Mouse (Mus musculus): ENCODE data around the gene Whrn. TPM values are rescaled to one million over a fixed set of nuclear protein-coding genes. Genes with fewer than 3 reads are reported as not detected.

Gene Whrn
- total RNA-seq, 2 experiments from 2014 or later = 22.6 to 26.4 TPM

GRCm38 (mm10) chr4:63494967-63495914, 550 bp downstream of the Whrn start:
- DNase-seq (ENCODE audit: low spot score in 2 of 2) = peak; percentile 24 to 25

- no peak for DNase-seq (ENCODE audit: low spot score in 2 of 2)
These were observed 1.3 kb downstream of the Whrn start for GRCm38 (mm10) chr4:63494401-63494966.

DNA sequence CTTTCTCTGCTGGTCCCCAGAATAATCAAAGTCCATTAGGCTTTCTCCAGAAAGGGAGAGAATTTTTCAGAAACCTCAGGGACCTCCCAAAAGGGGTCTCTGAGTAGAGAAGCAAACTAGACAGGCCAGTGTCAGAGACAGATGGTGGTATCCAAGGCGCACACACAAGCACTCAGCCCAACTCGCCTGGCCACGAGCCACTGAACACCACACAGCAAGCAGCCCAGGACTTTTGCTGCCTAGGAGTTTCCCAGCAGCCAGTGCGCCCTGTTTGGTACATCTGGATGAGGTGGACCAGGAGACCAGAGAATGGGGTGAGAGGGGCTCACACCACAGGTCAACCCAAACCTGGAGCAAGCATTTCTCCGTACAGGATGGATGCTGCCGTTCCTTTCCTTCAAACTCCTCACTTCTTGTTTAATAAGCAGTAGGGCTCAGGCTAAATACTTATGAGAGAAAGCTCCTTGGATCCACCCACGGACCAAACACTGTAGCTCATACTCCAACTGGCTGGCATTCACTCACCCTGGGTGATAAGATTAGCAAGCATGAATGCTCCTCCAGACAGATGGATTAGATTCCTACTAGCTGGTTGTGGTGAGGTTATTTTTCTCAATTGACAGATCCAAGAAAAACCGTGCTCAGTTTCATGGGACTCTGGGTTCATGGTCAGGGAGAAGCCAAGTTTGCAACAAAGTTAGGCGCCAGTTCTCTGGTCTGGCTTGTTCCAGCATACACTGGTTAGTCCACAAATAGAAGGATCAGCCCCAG, 2.3 kb downstream of the Whrn start:
- no peak for DNase-seq (ENCODE audit: low spot score in 2 of 2)

DNA sequence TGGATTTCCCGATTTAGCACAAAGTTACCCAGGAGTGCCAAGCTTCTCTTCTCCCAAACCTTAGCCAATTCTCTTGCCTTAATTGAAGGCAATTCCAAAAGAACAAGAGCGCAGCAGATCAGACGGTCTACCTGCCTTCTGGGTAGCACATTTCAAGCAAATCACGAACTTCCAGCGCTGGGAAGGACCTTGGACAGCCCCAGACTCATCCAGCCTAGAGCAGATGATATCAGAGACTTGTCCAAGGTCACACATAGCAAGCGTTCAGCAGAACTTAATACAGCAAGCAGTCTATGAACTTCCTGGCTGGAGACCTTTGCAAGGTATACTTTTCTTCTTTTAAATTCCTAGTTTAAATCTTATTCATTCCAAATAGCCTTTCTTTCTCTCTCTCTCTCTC, 4.3 kb downstream of the Whrn start:
- DNase-seq (ENCODE audit: low spot score in 2 of 2) = no peak

GRCm38 (mm10) chr4:63490146-63490545, 5.6 kb downstream of the Whrn start:
- no peak for DNase-seq (ENCODE audit: low spot score in 2 of 2)

DNA sequence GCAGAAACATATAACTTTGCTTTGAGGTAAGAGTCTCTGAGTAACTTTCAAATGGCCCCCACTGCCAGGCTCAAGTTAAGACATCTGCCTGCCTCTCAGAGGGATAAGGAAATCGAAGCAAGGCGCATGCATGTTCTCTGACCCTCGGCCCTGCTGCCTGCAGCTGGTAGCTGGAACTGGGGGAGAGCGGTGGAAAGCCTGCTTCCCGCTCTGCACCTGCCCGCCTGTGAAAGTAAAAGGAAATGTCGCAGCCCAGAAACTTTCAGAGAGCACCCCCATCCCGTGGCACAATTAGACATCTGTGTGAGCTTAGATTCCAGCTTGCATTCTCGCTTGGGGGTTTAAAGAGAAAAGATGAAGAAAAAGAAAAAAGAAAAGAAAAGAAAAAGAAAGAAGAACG, 6.1 kb downstream of the Whrn start:
- no peak for DNase-seq (ENCODE audit: low spot score in 2 of 2)

GRCm38 (mm10) chr4:63487916-63488315, 7.9 kb downstream of the Whrn start:
- no peak for DNase-seq (ENCODE audit: low spot score in 2 of 2)

DNA sequence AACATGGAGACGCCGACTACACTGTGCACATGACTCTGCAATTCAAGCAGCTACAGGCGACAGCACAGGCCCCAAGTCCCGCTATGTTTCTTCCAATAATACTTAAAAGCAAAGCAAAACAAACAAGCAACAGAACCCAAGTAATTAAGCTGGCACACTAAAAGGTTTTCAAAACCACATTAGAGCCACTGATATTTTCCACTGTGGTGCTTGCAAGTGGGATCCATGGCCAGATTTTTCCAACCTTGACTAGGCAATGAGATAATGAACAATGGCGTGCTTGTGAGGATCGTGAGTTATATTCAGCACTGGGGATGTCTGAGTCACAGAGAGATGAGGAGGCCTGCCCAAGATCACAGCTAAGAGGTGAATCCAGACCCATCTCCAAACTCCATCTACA, 8.5 kb downstream of the Whrn start:
- DNase-seq (ENCODE audit: low spot score in 2 of 2) = no peak

DNA sequence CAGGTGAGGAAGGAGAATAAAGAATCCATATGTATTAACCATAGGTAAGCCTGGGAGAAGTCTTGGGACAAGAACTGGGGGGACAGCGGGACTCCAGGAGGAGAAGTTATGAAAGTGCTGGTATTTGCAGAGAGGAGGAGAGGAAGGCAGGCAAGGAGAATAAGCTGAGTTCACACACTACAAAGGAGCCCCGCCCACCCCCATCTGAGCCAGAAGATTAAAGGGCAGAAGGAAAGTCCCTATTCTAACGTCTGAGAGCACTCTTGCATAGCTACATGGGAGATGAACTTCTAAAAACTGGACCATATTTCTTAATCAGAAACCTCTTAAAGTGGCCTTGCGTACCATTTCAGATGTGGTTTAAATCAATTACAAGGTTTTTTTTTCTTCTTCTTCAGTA, 9.3 kb downstream of the Whrn start:
- no peak for DNase-seq (ENCODE audit: low spot score in 2 of 2)

- no peak for DNase-seq (ENCODE audit: low spot score in 2 of 2)
These were observed 12.1 kb downstream of the Whrn start for GRCm38 (mm10) chr4:63483741-63484140.

DNA sequence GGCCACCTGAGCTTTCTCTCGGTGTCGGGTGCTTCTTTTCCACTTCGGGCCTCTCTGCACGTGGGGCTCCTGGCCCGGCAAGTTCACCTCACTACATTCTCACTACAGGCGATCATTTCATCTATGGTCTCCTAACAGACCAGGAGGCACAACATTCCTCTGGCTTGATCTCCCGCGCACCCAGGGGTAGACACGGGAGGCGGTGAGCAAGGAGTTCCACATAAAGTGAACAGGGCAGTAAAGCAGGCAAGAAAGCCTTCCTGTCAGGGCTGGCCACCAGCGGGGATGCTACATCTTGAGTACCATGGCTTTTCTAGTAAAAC, 15.0 kb downstream of the Whrn start:
- no peak for DNase-seq (ENCODE audit: low spot score in 2 of 2)

DNA sequence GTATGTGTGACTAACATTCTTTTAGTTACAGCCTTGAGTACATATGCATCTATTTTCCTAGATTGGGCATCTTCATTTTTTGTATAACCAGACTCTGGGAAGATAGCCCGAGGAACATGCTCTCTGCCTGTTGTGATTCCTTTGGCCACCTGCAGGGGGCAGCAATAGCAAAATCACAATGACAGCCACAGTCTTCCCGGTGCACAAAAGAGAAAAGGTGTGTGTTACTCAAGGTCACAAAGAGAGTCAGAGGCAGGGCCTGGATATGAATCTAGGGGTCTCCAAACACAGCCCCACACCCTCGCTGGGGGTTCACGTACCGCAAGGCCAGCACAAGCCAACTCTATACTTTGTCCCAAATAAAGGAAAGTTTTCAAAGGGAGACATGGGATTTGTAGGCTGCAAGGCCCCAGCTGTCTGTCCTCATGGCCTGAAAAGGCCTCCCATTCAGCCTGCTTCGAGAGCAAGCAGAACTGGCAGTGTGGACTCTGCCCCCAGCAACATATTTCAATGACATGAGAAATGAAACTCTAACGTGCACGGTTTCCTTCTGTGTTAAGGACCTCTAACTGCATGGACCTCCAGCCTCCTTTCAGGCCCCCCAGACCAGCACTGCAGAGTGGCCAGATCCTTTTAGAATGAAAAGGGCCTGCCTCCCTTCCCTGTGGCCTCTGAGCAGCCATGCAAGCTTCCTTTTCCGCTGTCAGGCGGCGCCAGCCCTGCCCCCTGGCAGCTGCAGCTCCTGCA, 15.5 kb downstream of the Whrn start:
- no peak for DNase-seq (ENCODE audit: low spot score in 2 of 2)

- DNase-seq (ENCODE audit: low spot score in 2 of 2) = no peak
These were observed 17.8 kb downstream of the Whrn start for GRCm38 (mm10) chr4:63478036-63478435.

- no peak for DNase-seq (ENCODE audit: low spot score in 2 of 2)
These were observed 18.9 kb downstream of the Whrn start for GRCm38 (mm10) chr4:63476891-63477290.

DNA sequence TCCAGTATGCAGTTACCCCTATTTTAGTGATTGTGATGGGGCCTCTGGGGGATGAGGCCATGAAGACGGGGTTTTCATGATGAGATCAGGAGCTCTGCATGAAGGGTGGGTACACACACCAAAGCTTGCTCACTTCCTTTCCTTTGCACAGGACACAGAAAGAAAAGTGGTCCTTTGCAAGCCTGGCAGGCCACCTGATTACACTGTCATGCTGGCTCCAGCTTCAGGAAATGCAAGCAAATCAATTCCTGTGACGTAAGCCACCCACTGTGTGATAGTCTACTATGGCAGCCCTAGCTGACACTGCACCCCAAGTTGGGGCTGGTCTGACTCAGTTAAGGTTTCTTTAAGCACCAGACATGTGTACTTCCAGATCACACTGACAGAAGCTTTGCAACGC, 20.6 kb downstream of the Whrn start:
- DNase-seq (ENCODE audit: low spot score in 2 of 2) = no peak

DNA sequence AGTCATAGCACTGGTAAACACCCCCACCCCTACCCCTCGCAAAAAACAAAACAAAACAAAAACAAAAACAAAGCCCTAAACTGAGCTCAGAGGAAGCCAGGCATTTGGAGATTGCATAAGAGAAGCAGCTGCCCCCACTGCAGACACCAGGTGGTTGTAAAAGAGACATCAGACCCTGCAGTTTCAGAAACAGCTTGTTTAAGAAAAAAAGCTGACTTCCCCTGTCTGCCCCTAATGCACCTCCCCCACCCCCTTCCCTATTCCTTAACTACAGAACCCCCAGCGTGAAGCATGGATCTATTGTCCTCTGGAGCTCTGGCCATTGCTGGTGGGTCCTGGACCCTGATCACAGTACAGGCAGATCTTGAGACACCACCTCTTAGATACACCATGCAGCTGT, 21.4 kb downstream of the Whrn start:
- no peak for DNase-seq (ENCODE audit: low spot score in 2 of 2)

DNA sequence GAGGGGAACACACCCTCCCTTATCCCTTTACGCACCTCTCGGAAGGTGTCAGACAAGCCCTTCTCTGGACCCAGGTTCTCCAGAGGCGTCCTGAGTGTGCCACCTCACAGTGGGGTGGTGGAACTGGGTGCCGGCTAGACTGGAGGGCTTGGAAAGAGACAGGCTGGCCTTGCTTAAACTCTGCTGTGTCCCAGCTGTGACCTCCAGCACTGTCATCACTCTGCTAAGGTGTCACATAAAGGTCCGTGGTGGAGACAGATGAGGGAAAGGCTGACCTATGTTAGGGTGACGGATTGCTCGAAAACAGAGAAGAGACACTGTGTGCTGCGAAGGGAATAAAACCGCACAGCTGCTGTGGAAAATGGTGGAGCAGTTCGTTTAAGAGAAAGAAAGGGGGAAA, 28.5 kb downstream of the Whrn start:
- DNase-seq (ENCODE audit: low spot score in 2 of 2) = no peak

DNA sequence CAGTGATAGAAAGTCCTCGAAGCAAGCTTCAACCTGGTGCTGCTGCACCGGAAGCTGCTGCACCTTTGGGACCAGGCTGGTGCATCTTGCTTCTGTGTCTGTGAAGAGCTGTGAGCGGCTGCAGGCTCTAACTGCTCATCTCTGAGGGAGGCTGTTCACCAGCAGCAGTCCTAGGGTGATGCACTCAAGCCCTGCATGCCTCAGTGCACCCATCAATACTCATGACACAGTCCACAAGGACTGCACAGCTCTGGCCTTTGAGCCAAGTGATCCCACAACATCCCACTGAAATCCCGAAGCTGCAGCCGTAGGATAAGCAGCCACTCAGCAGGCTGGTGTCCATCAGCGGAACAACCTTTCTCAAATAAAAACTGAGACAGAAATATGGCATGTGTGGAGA, 29.6 kb downstream of the Whrn start:
- no peak for DNase-seq (ENCODE audit: low spot score in 2 of 2)

DNA sequence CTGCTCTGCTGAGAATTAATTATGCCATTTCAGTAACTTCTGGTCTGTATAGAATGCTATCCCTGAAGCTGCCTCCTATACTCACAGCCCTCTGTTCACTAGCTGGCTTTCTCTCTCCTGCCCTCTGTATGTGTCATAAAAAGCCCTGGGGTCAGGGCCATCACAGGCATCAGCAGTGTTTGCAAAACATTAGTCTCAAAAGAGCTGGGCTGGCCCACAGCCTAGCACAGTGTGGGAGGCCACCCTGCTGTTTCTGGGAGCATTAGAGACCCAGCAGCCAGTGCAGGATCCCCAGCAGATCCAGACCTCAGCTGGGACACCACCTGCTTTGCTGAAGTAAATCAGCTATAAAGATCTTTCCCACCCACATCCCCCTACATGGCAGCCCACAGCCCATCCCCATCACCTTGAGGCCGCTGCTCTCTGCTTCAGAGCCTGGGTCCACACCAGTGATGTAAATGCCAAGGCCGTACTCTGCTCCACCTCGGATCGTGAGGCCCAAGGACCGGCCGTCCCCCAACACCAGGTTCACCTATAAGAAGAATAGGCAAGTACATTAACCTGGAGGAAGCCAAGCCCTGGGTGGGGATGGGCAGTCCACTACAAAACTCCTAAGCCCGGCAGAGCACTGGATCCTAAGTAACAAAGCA, 34.8 kb downstream of the Whrn start:
- peak in 1 of 2 experiments; percentile 18 for DNase-seq (ENCODE audit: low spot score in 2 of 2)

DNA sequence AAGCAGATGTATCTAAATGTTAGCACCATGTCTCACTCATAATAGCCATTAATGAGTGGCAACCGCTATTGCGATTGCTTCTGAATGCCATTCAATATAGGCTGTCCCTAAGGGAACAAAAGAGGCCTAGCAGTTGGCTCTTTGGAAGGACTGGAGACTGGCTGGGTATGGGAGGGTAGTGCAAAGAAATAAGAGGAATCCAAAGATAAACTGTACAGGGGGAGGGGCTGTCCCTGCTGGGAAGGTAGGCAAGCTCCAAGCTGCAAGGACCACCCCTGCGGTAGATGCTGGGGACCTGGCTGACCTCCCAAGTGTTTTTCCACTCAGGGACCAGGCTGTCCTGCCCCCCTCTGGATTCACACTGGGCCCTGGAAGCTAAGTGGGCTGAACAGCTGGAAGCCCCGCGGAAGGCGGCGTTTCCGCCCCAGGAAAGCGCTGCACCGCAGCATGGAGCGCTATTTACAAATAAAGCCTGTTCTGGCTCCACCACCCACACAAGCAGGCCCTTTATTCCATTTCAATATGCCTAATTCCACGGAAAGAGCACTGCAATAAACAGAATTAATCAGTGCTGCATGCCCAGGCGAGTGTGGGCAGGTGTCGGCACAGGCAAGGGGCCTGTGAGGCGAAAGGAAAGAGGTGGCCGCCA, 36.5 kb downstream of the Whrn start:
- DNase-seq (ENCODE audit: low spot score in 2 of 2) = no peak

Measured in adrenal gland, postnatal 4 days (tissue).